Mouse (Mus musculus): Measurements from ENCODE around the gene Kcna3. TPM values are rescaled to one million over a fixed set of nuclear protein-coding genes. Genes with fewer than 3 reads are reported as not detected.
A peak's percentile ranks its signal among the peaks of the same experiment; 100 is the strongest.

The Kcna3 gene
- polyA plus RNA-seq, 1 experiment, result 0.04 TPM

DNA sequence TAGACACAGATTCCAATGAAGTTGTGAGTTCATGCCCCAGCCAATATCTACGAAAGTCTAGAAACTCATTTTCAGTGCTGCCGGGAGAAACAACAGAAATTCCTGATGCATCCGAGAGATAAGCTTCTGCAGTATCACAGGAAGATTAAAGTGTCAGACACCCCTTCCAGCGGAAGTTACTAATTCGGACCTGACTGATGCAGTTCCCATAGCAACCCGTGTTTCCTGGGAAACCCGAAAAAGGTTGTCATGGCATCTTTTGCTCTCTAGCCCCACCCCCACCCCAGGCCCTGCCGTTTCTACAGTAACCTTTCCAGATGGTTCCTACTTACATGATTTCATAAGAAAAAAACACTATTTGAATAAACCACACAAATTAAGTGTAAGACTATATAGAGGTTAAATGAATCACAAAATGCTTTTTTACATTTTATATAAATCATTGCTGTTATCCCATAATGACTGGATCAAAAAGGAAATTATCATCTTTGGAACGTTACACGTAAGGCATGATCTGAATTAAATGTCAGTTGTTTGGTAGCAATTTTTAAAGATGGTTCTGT lies 2.8 kb downstream of the Kcna3 start:
- Histone ChIP-seq H3K36me3 (ENCODE audit: control insufficient read depth, insufficient read depth) (no peaks in the 10 kb centered on the region), H3K4me3 (ENCODE audit: insufficient read depth, poor library complexity, severe bottlenecking) (no peak overlapping the region), H3K79me2 (ENCODE audit: control insufficient read depth, insufficient read depth) (no peaks in the 10 kb centered on the region), H3K27me3 (ENCODE audit: control insufficient read depth, insufficient read depth, insufficient read length) (peaks cover 13% of the 10 kb centered on the region), H3ac (ENCODE audit: control insufficient read depth, insufficient read length, low read depth) (no peak overlapping the region), H3K79me3 (ENCODE audit: low read depth) (no peaks in the 10 kb centered on the region)
- no peak for TF ChIP-seq USF1 (IDR thresholded peaks at IDR 0.05; ENCODE audit: low read depth)
- no peak for TF ChIP-seq MYOG (IDR thresholded peaks at IDR 0.05; ENCODE audit: control insufficient read depth, extremely low read depth, insufficient read length)

DNA sequence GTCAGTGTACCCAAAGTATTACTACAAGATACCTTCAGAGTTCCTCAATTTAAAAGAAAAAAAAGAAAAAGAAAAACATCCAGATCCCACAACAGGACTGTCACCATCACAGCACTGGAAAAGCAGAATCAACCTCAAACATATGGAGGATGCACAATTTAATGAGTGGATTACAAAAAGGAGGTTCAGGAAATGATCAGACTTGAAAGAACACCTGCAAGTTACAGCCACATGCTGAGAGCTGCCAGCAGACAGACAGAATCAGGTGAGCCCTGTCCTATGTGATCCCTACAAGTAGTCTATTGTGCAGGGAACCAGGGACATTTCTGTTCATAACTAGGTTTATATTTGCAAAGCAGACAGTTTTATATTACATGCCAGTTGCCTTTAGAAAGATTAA lies 3.3 kb downstream of the Kcna3 start:
- TF ChIP-seq USF1 (IDR thresholded peaks at IDR 0.05; ENCODE audit: low read depth), result no peak
- TF ChIP-seq MAX (IDR thresholded peaks at IDR 0.05), result no peak
- no peak for TF ChIP-seq CTCF (IDR thresholded peaks at IDR 0.05; ENCODE audit: control insufficient read depth, insufficient read depth, insufficient read length)
- no peak for TF ChIP-seq MYOD1 (IDR thresholded peaks at IDR 0.05; ENCODE audit: control insufficient read depth, insufficient read length, low read depth)
- no peak for TF ChIP-seq CEBPB (IDR thresholded peaks at IDR 0.05; ENCODE audit: low read depth)
- no peak for TF ChIP-seq MYOG (IDR thresholded peaks at IDR 0.05; ENCODE audit: control insufficient read depth, extremely low read depth, insufficient read length)
- no peak for TF ChIP-seq FOSL1 (IDR thresholded peaks at IDR 0.05; ENCODE audit: insufficient read depth, low read length, poor library complexity, severe bottlenecking)
- Histone ChIP-seq H3K79me2 (ENCODE audit: control insufficient read depth, insufficient read depth) (no peaks in the 10 kb centered on the region), H3K27me3 (ENCODE audit: control insufficient read depth, insufficient read depth, insufficient read length) (peaks cover 13% of the 10 kb centered on the region)

DNA sequence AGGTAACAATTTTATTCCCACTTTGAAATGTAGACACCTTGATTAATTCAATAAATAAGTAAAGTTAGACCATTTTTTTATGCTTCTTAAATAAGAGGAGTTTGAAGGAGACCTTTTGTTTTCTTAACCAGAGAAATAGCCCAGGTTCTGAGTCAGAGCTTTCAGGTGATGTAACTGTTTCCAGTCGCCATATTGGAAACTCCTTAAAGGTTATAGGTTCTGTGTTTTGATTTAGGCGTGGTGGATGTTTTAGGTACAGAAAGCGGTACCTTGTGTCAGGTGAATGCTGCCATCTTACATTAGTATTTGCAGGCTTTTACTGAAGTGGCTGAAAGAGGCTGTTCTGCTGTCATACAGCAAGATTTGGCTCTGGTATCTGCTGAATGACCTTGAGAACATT lies 4.4 kb downstream of the Kcna3 start:
- Histone ChIP-seq H3K4me3 (ENCODE audit: insufficient read depth, poor library complexity, severe bottlenecking) (no peak overlapping the region), H3K79me2 (ENCODE audit: control insufficient read depth, insufficient read depth) (no peaks in the 10 kb centered on the region), H3K27me3 (ENCODE audit: control insufficient read depth, insufficient read depth, insufficient read length) (peaks cover 13% of the 10 kb centered on the region), H3K36me3 (ENCODE audit: control insufficient read depth, insufficient read depth) (no peaks in the 10 kb centered on the region), H3ac (ENCODE audit: control insufficient read depth, insufficient read length, low read depth) (no peak overlapping the region), H3K79me3 (ENCODE audit: low read depth) (no peaks in the 10 kb centered on the region)
- TF ChIP-seq MYOD1 (IDR thresholded peaks at IDR 0.05; ENCODE audit: control insufficient read depth, insufficient read length, low read depth) (no peak), MYOG (IDR thresholded peaks at IDR 0.05; ENCODE audit: control insufficient read depth, extremely low read depth, insufficient read length) (no peak), CEBPB (IDR thresholded peaks at IDR 0.05; ENCODE audit: low read depth) (no peak), USF1 (IDR thresholded peaks at IDR 0.05; ENCODE audit: low read depth) (no peak), CTCF (IDR thresholded peaks at IDR 0.05; ENCODE audit: control insufficient read depth, insufficient read depth, insufficient read length) (no peak), MAX (IDR thresholded peaks at IDR 0.05) (no peak), FOSL1 (IDR thresholded peaks at IDR 0.05; ENCODE audit: insufficient read depth, low read length, poor library complexity, severe bottlenecking) (no peak)

More for the DNA sequence above, 3.3 kb downstream of the Kcna3 start:
- Histone ChIP-seq H3ac (ENCODE audit: control insufficient read depth, insufficient read length, low read depth) (no peak overlapping the region), H3K79me3 (ENCODE audit: low read depth) (no peaks in the 10 kb centered on the region), H3K36me3 (ENCODE audit: control insufficient read depth, insufficient read depth) (no peaks in the 10 kb centered on the region), H3K4me3 (ENCODE audit: insufficient read depth, poor library complexity, severe bottlenecking) (no peak overlapping the region)

- Histone ChIP-seq H3K4me3 (ENCODE audit: insufficient read depth, poor library complexity, severe bottlenecking) (no peak overlapping the region), H3ac (ENCODE audit: control insufficient read depth, insufficient read length, low read depth) (no peak overlapping the region)
- TF ChIP-seq FOSL1 (IDR thresholded peaks at IDR 0.05; ENCODE audit: insufficient read depth, low read length, poor library complexity, severe bottlenecking), result no peak
- TF ChIP-seq MYOG (IDR thresholded peaks at IDR 0.05; ENCODE audit: control insufficient read depth, extremely low read depth, insufficient read length), result no peak
- TF ChIP-seq MYOD1 (IDR thresholded peaks at IDR 0.05; ENCODE audit: control insufficient read depth, insufficient read length, low read depth), result no peak
- no peak for TF ChIP-seq CEBPB (IDR thresholded peaks at IDR 0.05; ENCODE audit: low read depth)
- TF ChIP-seq CTCF (IDR thresholded peaks at IDR 0.05; ENCODE audit: control insufficient read depth, insufficient read depth, insufficient read length), result no peak
- TF ChIP-seq USF1 (IDR thresholded peaks at IDR 0.05; ENCODE audit: low read depth), result no peak
- TF ChIP-seq MAX (IDR thresholded peaks at IDR 0.05), result no peak
Measured at GRCm38 (mm10) chr3:107041718-107042117, 5.7 kb downstream of the Kcna3 start.

GRCm38 (mm10) chr3:107061468-107061867 lies 25.5 kb downstream of the Kcna3 start:
- TF ChIP-seq MYOD1 (IDR thresholded peaks at IDR 0.05; ENCODE audit: control insufficient read depth, insufficient read length, low read depth) (no peak), CEBPB (IDR thresholded peaks at IDR 0.05; ENCODE audit: low read depth) (no peak), USF1 (IDR thresholded peaks at IDR 0.05; ENCODE audit: low read depth) (no peak), CTCF (IDR thresholded peaks at IDR 0.05; ENCODE audit: control insufficient read depth, insufficient read depth, insufficient read length) (no peak), MYOG (IDR thresholded peaks at IDR 0.05; ENCODE audit: control insufficient read depth, extremely low read depth, insufficient read length) (no peak), FOSL1 (IDR thresholded peaks at IDR 0.05; ENCODE audit: insufficient read depth, low read length, poor library complexity, severe bottlenecking) (no peak), MAX (IDR thresholded peaks at IDR 0.05) (no peak)
- Histone ChIP-seq H3K4me3 (ENCODE audit: insufficient read depth, poor library complexity, severe bottlenecking) (no peak overlapping the region), H3K79me2 (ENCODE audit: control insufficient read depth, insufficient read depth) (no peaks in the 10 kb centered on the region), H3K36me3 (ENCODE audit: control insufficient read depth, insufficient read depth) (no peaks in the 10 kb centered on the region), H3K27me3 (ENCODE audit: control insufficient read depth, insufficient read depth, insufficient read length) (no peaks in the 10 kb centered on the region), H3ac (ENCODE audit: control insufficient read depth, insufficient read length, low read depth) (no peak overlapping the region), H3K79me3 (ENCODE audit: low read depth) (no peaks in the 10 kb centered on the region)

More at GRCm38 (mm10) chr3:107041718-107042117, 5.7 kb downstream of the Kcna3 start:
- H3K79me2 ChIP-seq (ENCODE audit: control insufficient read depth, insufficient read depth), result no peaks in the 10 kb centered on the region
- H3K36me3 ChIP-seq (ENCODE audit: control insufficient read depth, insufficient read depth), result no peaks in the 10 kb centered on the region
- no peaks in the 10 kb centered on the region for H3K79me3 ChIP-seq (ENCODE audit: low read depth)
- H3K27me3 ChIP-seq (ENCODE audit: control insufficient read depth, insufficient read depth, insufficient read length), result peaks cover 4% of the 10 kb centered on the region

DNA sequence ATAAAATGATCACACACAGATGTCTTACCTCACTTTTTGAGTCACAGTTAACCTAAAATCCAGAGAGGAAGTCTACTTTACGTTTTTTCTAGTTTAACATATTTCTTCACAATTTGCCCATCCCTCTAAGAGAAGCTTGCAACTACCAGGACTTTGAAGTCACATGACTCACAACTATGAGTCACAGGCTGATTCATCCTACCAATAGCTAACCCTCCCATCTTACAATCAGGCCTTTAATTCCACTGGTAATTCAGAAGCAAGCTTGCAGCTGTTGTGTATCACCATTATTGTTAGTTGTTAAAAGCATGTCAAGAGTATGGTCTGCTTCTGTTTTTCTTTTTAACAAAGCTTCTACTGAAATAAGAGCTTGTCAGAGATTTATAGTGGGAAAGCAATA lies 26.8 kb downstream of the Kcna3 start:
- Histone ChIP-seq H3K27me3 (ENCODE audit: control insufficient read depth, insufficient read depth, insufficient read length) (no peaks in the 10 kb centered on the region), H3K79me3 (ENCODE audit: low read depth) (no peaks in the 10 kb centered on the region), H3K4me3 (ENCODE audit: insufficient read depth, poor library complexity, severe bottlenecking) (no peak overlapping the region), H3ac (ENCODE audit: control insufficient read depth, insufficient read length, low read depth) (no peak overlapping the region), H3K79me2 (ENCODE audit: control insufficient read depth, insufficient read depth) (no peaks in the 10 kb centered on the region), H3K36me3 (ENCODE audit: control insufficient read depth, insufficient read depth) (no peaks in the 10 kb centered on the region)
- TF ChIP-seq MYOG (IDR thresholded peaks at IDR 0.05; ENCODE audit: control insufficient read depth, extremely low read depth, insufficient read length) (no peak), USF1 (IDR thresholded peaks at IDR 0.05; ENCODE audit: low read depth) (peak; percentile 96), FOSL1 (IDR thresholded peaks at IDR 0.05; ENCODE audit: insufficient read depth, low read length, poor library complexity, severe bottlenecking) (peak; percentile 98), CTCF (IDR thresholded peaks at IDR 0.05; ENCODE audit: control insufficient read depth, insufficient read depth, insufficient read length) (no peak), MAX (IDR thresholded peaks at IDR 0.05) (peak; percentile 63), CEBPB (IDR thresholded peaks at IDR 0.05; ENCODE audit: low read depth) (peak; percentile 53), MYOD1 (IDR thresholded peaks at IDR 0.05; ENCODE audit: control insufficient read depth, insufficient read length, low read depth) (peak; percentile 87)

Measured in C2C12 (cell line).